Mouse (Mus musculus) kidney, embryonic 15.5 days (tissue): ENCODE measurements around the gene Tle3. TPM values are rescaled to one million over a fixed set of nuclear protein-coding genes. Genes with fewer than 3 reads are reported as not detected.
A peak's percentile ranks its signal among the peaks of the same experiment; 100 is the strongest.

Experiments
- ATAC-seq: fragments of 200-750 bp; cut with Nextera tagmentation; replicated peaks from 2 replicates; pipeline ENCODE4 v1.8.0; 2017; ENCODE audit warnings: moderate TSS enrichment; ENCODE audit not compliant: low FRiP score
- H3K27ac ChIP-seq: fragments of 300-500 bp; sonication (generic); 2 replicates; pipeline ENCODE4 v1.5.1; 2015; ENCODE audit warnings: mild to moderate bottlenecking, inconsistent platforms
- H3K27me3 ChIP-seq: fragments of 300-500 bp; sonication (generic); 2 replicates; pipeline ENCODE4 v1.6.1; 2015; ENCODE audit warnings: inconsistent platforms
- H3K36me3 ChIP-seq: fragments of 300-500 bp; sonication (generic); 2 replicates; pipeline ENCODE4 v1.6.1; 2015; ENCODE audit warnings: inconsistent platforms
- H3K4me1 ChIP-seq: fragments of 300-500 bp; sonication (generic); 2 replicates; pipeline ENCODE4 v1.6.1; 2015; ENCODE audit warnings: inconsistent platforms
- H3K4me2 ChIP-seq: fragments of 300-500 bp; sonication (generic); 2 replicates; pipeline ENCODE4 v1.6.1; 2015; ENCODE audit warnings: moderate library complexity, mild to moderate bottlenecking, inconsistent platforms
- H3K4me3 ChIP-seq: fragments of 300-500 bp; sonication (generic); replicated peaks from 2 replicates; pipeline ENCODE4 v1.5.1; 2015; ENCODE audit warnings: mild to moderate bottlenecking, inconsistent platforms
- H3K9ac ChIP-seq: fragments of 300-500 bp; sonication (generic); 2 replicates; pipeline ENCODE4 v1.6.1; 2015; ENCODE audit warnings: mild to moderate bottlenecking, inconsistent platforms
- H3K9me3 ChIP-seq: fragments of 300-500 bp; sonication (generic); replicated peaks from 2 replicates; pipeline ENCODE4 v1.6.1; 2016; ENCODE audit warnings: inconsistent platforms
- WGBS: fragments of 180-500 bp; shearing (Covaris S2); methylation state at CpG from one replicate; pipeline ENCODE4 v1.1.7; 2015; ENCODE audit warnings: mixed read lengths; 5-methylcytosine and 5-hydroxymethylcytosine counted together
- polyA plus RNA-seq: library from polyadenylated mRNA; unstranded; fragments of >200 nt; fragmentation: Nextera tagmentation; extraction: Ambion mirVana; gene quantifications from 2 replicates; pipeline ENCODE4 v1.2.1, GENCODE M21; 2015

Tle3 gene
- polyA plus RNA-seq, 1 experiment from 2014 or later = 30.9 TPM

GRCm38 (mm10) chr9:61359741-61360140, 12.4 kb upstream of the Tle3 start:
- ATAC-seq = no peak
- Histone ChIP-seq H3K9ac (no peak overlapping the region), H3K4me2 (no peak overlapping the region), H3K4me1 (peaks cover 29% of the 10 kb centered on the region), H3K36me3 (no peaks in the 10 kb centered on the region), H3K4me3 (no peak overlapping the region), H3K27me3 (peaks cover 49% of the 10 kb centered on the region), H3K27ac (no peak overlapping the region), H3K9me3 (0 out of 2 replicates have a peak, but pooled peaks cover 7% of the 10 kb centered on the region)
- WGBS = 87% methylated on average over 3 of the region's 3 CpGs

- WGBS = 87% methylated on average over 8 of the region's 8 CpGs
- H3K27me3 ChIP-seq = peaks cover 53% of the 10 kb centered on the region
- no peaks in the 10 kb centered on the region for H3K36me3 ChIP-seq
- ATAC-seq = no peak
- H3K27ac ChIP-seq = peak overlapping the region; percentile 73; the same call in 1 of the 2 replicates
- no peak overlapping the region for H3K4me3 ChIP-seq
- H3K4me2 ChIP-seq = no peak overlapping the region
- peaks cover 29% of the 10 kb centered on the region for H3K4me1 ChIP-seq
- H3K9me3 ChIP-seq = 0 out of 2 replicates have a peak, but pooled peaks cover 7% of the 10 kb centered on the region
- no peak overlapping the region for H3K9ac ChIP-seq
Observed at GRCm38 (mm10) chr9:61360163-61360562, 12.0 kb upstream of the Tle3 start.

DNA sequence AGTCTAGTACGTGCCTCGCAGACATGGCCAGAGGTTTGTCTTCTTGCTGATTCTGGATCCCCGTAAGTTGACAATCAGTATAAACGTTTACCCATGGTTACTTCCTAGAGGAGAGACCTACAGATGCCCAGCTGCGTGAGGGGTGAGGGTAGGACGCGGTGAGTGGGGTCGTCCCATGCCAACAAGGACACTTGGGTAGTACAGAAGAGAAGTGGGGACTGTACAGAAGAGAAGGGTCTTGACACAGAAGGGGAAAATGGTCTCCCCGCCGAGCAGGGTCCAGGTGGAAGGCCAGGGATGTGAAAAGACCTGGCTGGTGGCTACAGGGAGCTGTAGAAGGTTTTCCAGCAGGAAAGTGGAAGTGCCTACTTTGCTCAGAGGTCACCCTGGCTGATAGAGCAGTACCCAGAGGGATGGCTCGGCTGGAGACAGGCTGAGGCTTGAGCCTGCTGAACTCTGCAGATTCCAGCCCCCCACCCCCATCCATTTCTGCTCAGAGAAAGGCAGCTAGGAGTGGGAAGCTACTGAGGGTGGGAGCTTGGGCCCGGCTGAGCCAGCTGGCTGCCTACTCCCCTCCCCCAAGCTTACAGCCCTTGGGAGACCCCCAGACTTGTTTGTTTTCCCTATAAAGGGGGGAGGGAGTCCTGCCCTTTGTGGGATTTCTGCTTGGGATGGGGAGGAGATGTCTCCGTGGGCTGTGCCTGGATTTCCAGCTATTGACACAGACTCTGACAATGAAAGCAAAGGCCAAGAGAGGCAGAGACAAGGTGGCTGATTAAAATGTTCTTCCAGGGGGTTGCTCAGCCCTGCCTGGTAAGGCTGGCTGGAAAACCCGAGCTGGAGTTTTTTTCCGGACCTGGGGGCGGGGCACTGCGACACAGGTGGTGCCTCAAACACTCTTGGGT, 11.2 kb upstream of the Tle3 start:
- H3K4me3 ChIP-seq = 0 out of 2 replicates have a peak overlapping the region, but pooled peaks have one; percentile 1
- ATAC-seq = peak; percentile 93
- peaks cover 32% of the 10 kb centered on the region for H3K4me1 ChIP-seq
- H3K9ac ChIP-seq = no peak overlapping the region
- WGBS = 27% methylated on average over 17 of the region's 17 CpGs
- peaks cover 60% of the 10 kb centered on the region for H3K27me3 ChIP-seq
- H3K9me3 ChIP-seq = 0 out of 2 replicates have a peak, but pooled peaks cover 7% of the 10 kb centered on the region
- peak overlapping the region; percentile 73 for H3K27ac ChIP-seq
- no peaks in the 10 kb centered on the region for H3K36me3 ChIP-seq
- peak overlapping the region; percentile 45 for H3K4me2 ChIP-seq

DNA sequence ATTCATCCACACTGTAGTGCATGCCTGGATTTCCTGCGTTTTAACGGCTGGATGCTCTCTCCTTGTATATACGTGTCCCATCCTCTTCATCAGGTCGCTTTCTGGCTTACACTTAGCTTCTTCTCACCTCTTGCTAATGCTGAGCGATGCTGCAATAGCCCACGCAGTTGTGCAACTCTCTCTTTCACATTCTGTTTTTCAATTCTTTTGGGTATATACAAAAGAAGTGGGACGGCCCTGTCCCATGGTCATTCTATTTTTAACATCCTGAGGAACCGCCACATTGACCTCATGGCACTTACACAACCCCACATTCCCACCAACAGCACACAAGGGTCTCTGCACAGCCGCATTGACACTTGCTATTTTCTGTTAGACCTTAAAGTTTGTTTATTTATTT, 9.0 kb upstream of the Tle3 start:
- Histone ChIP-seq H3K27ac (no peak overlapping the region), H3K27me3 (peaks cover 66% of the 10 kb centered on the region), H3K9ac (no peak overlapping the region), H3K9me3 (no peaks in the 10 kb centered on the region), H3K36me3 (no peaks in the 10 kb centered on the region), H3K4me1 (peaks cover 54% of the 10 kb centered on the region), H3K4me3 (no peak overlapping the region), H3K4me2 (no peak overlapping the region)
- ATAC-seq = no peak
- 53% methylated on average over 9 of the region's 9 CpGs for WGBS

GRCm38 (mm10) chr9:61366108-61366507, 6.1 kb upstream of the Tle3 start:
- no peak overlapping the region for H3K9ac ChIP-seq
- no peak overlapping the region for H3K4me3 ChIP-seq
- peaks cover 49% of the 10 kb centered on the region for H3K27me3 ChIP-seq
- no peak overlapping the region for H3K4me2 ChIP-seq
- H3K27ac ChIP-seq = no peak overlapping the region
- no peaks in the 10 kb centered on the region for H3K9me3 ChIP-seq
- peaks cover 60% of the 10 kb centered on the region for H3K4me1 ChIP-seq
- 32% methylated on average over 9 of the region's 9 CpGs for WGBS
- no peak for ATAC-seq
- H3K36me3 ChIP-seq = no peaks in the 10 kb centered on the region

GRCm38 (mm10) chr9:61367156-61367555, 5.0 kb upstream of the Tle3 start:
- 18% methylated on average over 4 of the region's 4 CpGs for WGBS

GRCm38 (mm10) chr9:61367857-61368566, 4.2 kb upstream of the Tle3 start:
- Histone ChIP-seq H3K9me3 (no peaks in the 10 kb centered on the region), H3K4me3 (no peak overlapping the region), H3K27me3 (peaks cover 38% of the 10 kb centered on the region), H3K27ac (peak overlapping the region; percentile 66), H3K36me3 (no peaks in the 10 kb centered on the region), H3K4me1 (peaks cover 58% of the 10 kb centered on the region), H3K4me2 (peak overlapping the region; percentile 15; the same call in 1 of the 2 replicates), H3K9ac (no peak overlapping the region)
- 13% methylated on average over 6 of the region's 6 CpGs for WGBS
- ATAC-seq = no peak

More at GRCm38 (mm10) chr9:61367156-61367555, 5.0 kb upstream of the Tle3 start:
- H3K9me3 ChIP-seq = no peaks in the 10 kb centered on the region
- no peak overlapping the region for H3K9ac ChIP-seq
- no peak overlapping the region for H3K4me2 ChIP-seq
- H3K4me1 ChIP-seq = peaks cover 59% of the 10 kb centered on the region
- no peak for ATAC-seq
- H3K36me3 ChIP-seq = no peaks in the 10 kb centered on the region
- no peak overlapping the region for H3K27ac ChIP-seq
- H3K27me3 ChIP-seq = peaks cover 47% of the 10 kb centered on the region
- H3K4me3 ChIP-seq = no peak overlapping the region

GRCm38 (mm10) chr9:61368567-61369240, 3.5 kb upstream of the Tle3 start:
- Histone ChIP-seq H3K27me3 (peaks cover 31% of the 10 kb centered on the region), H3K36me3 (no peaks in the 10 kb centered on the region), H3K9me3 (no peaks in the 10 kb centered on the region), H3K4me3 (peak overlapping the region; percentile 36; the same call in 1 of the 2 replicates), H3K9ac (no peak overlapping the region; the same call in 1 of the 2 replicates), H3K27ac (peak overlapping the region; percentile 75), H3K4me2 (peak overlapping the region; percentile 68), H3K4me1 (peaks cover 54% of the 10 kb centered on the region)
- no peak for ATAC-seq
- under 1% methylated on average over 12 of the region's 12 CpGs for WGBS

GRCm38 (mm10) chr9:61369316-61370273, 2.6 kb upstream of the Tle3 start:
- H3K27me3 ChIP-seq = peaks cover 22% of the 10 kb centered on the region
- no peak for ATAC-seq
- H3K4me3 ChIP-seq = peak overlapping the region; percentile 36
- WGBS = under 1% methylated on average over 45 of the region's 45 CpGs
- peak overlapping the region; percentile 68 for H3K4me2 ChIP-seq
- H3K27ac ChIP-seq = peak overlapping the region; percentile 75
- peaks cover 59% of the 10 kb centered on the region for H3K4me1 ChIP-seq
- no peaks in the 10 kb centered on the region for H3K36me3 ChIP-seq
- peak overlapping the region; percentile 41; the same call in 1 of the 2 replicates for H3K9ac ChIP-seq
- no peaks in the 10 kb centered on the region for H3K9me3 ChIP-seq

DNA sequence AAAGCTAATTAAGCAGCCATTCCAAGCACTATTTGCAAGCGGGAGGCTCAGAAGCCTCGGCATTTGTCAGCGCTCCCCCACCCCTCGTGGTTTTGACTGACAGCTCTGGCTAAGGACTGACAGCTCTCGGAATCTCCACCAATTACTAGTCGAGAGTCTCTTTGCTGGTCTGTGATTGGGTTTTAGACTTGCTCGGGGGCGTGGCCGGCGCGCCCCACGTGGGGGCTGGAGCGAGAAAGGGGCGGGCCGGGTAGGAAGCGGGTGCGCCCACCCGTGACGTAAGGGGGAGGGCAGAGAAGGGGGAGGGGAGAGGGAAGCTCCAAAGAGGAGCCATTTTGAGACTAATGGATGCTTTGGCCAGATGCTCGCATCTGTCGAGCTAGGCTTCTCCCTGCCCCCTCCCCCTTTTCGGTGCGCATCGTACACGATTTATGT, 1.7 kb upstream of the Tle3 start:
- peaks cover under 1% of the 10 kb centered on the region; the same call in 1 of the 2 replicates for H3K36me3 ChIP-seq
- H3K27ac ChIP-seq = peak overlapping the region; percentile 95
- ATAC-seq = peak; percentile 83
- no peaks in the 10 kb centered on the region for H3K9me3 ChIP-seq
- H3K4me2 ChIP-seq = peak overlapping the region; percentile 78
- peaks cover 14% of the 10 kb centered on the region for H3K27me3 ChIP-seq
- peak overlapping the region; percentile 49; the same call in 1 of the 2 replicates for H3K9ac ChIP-seq
- peaks cover 67% of the 10 kb centered on the region for H3K4me1 ChIP-seq
- WGBS = under 1% methylated on average over 25 of the region's 25 CpGs
- H3K4me3 ChIP-seq = peak overlapping the region; percentile 79
